Mouse (Mus musculus): Measurements from ENCODE around the gene Aspa.
"Not testable (repeated sequence)": the region's sequence is repeated elsewhere in the genome, so short reads cannot be mapped to it uniquely, and the experiment has no call there.

Gene Aspa
- long read RNA-seq, experiment 1, partial matches to known transcripts, result 0 of 1 reads
- long read RNA-seq, experiment 1, other reads (novel, unspliced or antisense), result 1 of 1 reads
- long read RNA-seq, experiment 2, result 0 reads

DNA sequence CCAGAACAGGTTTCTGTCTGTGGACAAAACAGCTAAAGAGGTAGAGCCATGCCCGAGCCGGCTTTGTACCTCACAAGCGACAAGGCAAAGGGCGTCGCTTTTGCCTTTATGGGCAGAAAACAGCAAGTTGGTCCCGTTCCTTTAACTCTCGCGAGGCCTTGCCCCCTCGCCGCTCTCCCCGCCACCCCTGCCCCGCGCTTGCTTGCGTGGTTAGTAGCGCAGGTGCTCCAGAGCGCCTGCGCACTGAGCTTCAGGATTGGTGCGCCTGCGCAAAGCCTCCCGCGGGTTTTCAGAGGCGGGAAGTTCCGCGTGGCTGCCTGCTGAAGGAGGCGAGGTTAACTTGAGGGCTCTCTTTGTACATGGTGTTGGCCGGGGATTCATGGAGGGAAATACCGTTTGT, at the start of gene Aspa, which contains the start of the genes Gm49340 and Spata22:
Gene Aspa (minus strand): TSS at position 155 of the 400 bp plus-strand sequence.
Gene Gm49340 (plus strand): TSS at position 300 of the 400 bp plus-strand sequence.
Gene Spata22 (plus strand): TSS at position 300 of the 400 bp plus-strand sequence.
- intact Hi-C loops (cut with DNase I), result no loop called here

DNA sequence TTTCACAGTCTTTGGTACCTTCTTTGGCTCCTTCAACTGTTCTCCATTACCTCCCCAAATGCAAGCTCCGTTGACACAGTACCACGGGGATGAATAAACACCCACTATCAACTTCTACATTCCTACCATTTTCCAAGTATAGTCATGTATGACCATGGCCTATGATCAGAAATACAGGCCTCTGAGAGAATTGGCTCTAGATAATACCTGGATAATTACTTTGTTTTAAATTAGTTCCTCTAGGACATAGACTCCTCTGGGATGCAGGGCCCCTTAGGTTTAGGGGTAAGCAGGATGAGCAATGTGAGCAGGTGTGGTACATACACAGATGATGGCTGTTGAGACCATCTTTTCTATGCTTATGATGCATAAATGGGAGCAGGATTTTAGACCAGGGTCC, 41.5 kb upstream of the Aspa start, which contains the start of gene Olfr376:
Gene Olfr376 (plus strand): TSS at position 301 of the 400 bp plus-strand sequence.
- intact Hi-C loops (cut with DNase I), result no loop called here

DNA sequence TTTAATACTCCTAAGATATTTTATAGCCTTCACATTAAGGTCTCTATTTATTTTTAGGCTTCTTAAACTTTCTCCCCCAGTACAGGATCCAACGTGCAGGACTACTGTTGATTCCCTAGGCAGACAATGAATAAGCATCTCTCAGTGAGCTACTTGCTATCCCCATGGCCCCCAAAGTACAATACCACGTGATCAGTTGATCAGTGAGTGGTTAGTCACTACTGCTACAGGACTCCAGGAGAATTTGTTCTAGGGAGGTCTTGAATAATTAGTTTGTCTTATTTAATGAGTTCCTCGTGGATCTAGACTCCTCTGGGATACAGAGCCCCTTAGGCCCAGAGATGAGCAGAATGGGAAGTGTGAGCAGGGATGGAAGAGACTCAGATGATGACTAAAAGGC, 21.1 kb upstream of the Aspa start, which contains the start of gene Olfr20:
Gene Olfr20 (plus strand): TSS at position 301 of the 400 bp plus-strand sequence.
- intact Hi-C loops (cut with DNase I), result no loop called here

DNA sequence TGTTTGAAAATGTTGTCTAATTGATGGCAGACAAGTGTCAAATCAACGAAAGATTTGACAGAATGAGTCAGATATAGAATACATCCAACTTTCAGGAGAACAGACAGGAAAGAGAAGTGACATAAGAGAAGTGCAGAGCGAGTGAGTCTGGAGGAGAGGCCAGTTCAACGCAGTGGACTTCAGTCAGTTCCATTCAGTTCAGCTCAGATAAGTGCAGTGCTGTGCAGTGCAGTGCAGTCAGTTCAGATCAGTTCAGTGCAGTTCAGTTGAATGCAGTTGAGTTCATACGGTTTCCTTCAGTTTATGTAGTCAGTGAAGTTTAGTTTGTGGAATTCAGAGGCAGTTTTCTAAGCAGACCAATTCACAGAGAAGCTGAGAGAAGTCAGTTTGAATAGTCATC, 7.5 kb upstream of the Aspa start:
- intact Hi-C loops (cut with DNase I), result no loop called here

DNA sequence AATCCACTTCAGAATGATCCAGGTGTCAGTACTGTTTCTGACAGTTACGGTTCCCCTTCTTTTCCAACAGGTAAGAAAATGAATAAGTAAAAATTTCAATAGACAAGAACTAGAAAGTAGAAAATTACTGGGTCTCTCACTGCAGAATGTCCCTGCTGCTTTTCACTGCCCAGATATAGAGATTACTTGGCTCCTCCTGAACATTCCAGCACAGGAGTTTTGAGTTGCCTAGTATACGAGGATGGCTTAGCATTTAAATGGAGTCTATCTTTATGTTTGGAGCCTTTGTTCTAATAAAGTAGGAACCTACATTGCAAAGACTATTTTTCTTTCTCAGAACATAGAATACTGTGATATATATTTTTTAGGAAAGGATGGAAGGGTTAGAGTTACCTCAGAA, 4.0 kb upstream of the Aspa start:
- intact Hi-C loops (cut with DNase I), result no loop called here

DNA sequence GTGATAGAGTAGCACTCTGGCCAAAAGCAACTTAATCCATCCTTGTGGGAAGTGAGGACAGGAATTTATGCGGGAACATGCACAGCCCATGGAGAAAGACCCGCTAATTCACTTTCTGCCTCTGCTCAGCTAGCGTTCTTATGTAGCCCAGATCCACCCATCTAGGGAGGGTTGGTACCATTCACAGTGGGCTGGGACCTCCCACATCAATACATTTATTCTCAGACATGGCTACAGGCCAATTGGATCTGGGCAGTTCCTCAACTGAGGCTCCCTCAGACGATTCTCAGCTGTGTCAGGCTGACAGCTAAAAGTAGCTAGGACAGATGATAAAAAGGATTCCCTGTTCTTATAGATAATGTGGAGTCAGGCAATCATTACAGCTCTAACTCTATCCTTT, 2.0 kb downstream of the Aspa start:
- intact Hi-C loops (cut with DNase I), result no loop called here

DNA sequence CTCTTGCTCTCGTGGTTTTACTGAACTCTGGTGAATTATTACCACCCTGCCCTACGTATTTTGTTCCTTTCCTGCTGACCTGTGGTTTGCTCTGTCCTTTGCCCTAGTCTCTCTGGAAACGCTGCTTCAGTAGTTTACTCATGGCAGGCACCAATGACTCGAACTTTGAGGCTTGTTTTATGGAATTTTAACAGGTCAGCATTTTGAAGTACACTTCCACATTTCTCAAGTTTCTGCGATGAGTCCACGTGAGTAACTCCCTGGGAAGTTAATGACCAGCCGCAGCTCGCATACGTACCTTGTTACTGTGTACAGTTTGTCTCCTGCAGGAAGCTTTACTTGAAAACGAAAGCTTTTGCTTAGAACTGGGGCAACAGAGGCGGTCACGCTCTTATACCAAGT, 2.9 kb downstream of the Aspa start:
- intact Hi-C loops (cut with DNase I), result no loop called here

DNA sequence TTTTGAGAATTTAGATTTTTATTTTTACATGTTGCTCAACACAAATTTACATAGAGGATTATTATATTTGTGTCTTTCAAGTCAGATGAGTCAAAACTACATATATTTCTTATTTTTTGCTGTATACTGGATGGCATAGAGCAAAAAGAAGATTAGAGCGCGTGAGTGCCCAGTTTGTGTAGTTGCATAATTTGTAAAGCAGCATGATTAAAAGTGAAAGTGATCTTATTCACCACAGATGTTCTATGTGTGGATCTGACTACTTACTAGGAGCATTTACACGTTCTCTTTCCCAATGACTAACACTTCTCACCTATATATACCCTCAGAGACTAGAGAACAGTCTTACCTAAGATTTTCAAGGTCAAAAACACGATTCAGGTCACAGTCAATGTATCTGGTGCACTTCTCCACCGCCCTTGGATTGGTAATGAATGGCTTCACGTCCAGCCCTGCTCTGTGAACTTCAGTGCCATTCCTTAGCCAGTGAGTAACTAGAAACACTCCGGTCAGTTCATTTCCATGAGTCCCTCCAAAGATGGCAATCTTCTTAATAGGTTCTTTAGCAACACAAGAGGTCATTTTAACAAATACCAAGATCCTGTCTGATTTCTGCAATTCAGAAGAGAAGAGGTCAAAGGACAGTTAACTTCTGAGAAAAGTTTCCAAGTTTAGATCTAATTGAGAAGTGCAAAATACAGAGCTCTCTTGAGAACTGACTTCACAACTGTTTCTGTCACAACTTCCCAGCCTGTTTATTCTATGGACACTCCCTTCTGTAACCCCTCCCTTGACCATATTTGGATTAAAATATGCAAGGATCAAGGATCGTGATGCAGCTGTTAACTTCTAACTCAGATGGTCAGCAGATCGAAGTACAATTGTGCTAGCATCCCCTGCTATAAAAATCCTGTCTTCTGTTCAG, 5.2 kb downstream of the Aspa start:
- intact Hi-C loops (cut with DNase I), result no loop called here

DNA sequence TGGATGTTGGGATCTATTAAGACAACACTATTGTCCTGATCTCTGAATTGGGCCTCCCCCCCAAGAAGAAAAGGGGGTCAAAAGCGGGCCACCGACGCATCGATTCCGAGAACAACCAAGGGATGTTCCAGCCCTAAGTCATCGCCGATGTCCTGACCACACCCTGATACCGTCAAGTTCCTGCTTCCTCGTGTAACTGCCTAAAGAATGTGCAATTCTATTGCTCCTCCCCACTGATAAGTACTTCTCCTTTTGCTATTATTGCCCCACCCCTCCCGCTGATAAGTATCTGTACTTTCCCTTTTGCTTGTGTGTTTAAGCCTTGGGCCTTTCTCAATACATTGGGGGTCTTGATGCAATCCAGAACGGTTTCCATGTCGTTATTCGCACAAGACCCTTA, 8.3 kb downstream of the Aspa start:
- intact Hi-C loops (cut with DNase I), result not testable (repeated sequence)

DNA sequence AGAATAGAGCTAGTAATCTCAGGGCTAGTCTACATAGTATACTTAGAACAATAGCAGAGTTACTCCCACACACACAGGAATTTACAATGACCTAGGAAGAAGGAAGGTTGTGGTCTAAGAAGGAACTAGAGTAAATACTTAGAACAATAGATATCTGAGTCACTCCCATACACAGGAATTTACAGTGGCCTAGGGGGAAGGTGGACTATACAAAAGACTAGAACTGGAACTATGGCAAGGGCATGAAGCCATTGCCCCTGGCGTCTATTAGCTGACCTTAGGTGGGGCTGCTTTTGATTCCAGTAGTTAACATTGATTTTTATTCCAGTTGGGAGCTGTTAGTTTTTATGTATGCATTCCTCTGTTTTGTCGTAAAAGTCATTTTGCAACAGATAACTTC, 10.8 kb downstream of the Aspa start:
- intact Hi-C loops (cut with DNase I), result not testable (repeated sequence)

DNA sequence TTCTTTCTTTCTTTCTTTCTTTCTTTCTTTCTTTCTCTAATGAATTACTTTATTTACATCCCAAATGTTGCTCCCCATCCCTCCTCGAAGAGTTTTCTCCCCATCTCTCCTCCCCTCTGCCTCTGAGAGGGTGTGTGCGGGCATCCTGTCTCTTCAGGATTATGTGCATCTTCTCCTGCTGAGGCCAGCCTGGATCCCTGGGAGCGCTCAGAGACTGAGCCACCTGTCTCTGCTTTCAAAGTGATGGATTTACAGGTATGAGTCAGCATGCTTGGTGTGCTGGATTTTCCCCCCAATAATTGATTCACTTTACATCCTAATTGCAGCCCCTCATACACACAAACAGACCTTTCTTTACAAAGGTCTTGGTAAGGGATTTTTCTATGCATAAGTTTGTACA, 13.4 kb downstream of the Aspa start:
- intact Hi-C loops (cut with DNase I), result no loop called here

DNA sequence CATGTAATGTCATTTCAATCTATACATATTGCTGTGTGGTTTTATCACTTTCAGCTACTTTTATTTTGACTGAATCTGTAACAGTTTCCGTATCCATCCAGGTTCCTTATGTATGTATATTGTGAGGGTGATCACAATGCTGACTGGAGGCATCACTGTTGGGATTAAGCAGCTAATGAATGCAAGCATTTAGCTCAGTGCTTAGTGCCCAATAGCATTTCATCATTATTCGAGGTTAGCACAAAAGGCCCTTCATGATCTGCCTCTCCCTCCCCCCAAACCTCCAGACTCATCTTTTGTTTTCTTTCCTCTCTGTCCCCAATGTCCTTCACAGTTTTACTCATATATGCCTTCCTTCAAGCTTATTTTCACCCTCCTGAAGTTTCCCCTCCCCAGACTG, 26.3 kb downstream of the Aspa start:
- intact Hi-C loops (cut with DNase I), result no loop called here

DNA sequence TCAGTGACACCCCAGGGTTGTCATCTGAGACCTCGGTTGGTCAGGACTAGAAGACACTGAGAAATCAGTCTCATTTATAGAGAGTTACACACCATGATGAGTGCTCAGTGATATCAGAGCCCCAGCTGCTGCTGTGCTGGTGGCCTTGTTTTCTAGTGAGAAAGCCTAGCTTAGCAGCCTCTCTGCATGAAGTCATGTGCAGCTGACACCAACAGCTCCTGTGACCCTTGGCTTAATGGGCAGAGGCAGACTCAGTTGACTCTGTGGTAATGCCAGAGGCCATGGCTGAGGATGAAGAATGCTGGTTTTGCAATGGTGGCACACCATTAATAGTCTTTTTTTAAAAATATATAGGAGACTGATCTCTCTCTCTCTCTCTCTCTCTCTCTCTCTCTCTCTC, 39.8 kb downstream of the Aspa start:
- intact Hi-C loops (cut with DNase I), result no loop called here

DNA sequence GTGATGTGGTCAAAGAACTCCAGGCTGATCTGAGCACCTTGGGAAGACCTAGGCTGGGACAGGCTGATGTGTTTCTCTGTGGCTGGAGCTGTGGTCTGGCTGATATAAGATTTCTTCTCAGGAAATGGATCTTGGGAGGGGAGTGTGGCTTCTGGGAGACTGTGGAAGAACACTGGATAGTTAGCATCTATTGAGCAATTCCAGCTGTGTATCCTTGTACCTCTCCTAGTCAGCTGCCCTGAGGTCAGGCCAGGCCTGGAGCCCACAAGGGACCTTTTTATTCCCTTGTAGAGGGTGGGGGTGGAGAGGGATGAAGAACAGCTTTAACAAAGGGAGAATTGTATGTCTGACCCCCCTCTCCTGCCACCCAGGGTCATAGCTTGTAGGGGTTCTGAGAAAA, 45.0 kb downstream of the Aspa start:
- intact Hi-C loops (cut with DNase I), result loop anchor here (5.0 kb wide), 1 partner anchor 142 kb away; no protein-coding TSS in a partner anchor

DNA sequence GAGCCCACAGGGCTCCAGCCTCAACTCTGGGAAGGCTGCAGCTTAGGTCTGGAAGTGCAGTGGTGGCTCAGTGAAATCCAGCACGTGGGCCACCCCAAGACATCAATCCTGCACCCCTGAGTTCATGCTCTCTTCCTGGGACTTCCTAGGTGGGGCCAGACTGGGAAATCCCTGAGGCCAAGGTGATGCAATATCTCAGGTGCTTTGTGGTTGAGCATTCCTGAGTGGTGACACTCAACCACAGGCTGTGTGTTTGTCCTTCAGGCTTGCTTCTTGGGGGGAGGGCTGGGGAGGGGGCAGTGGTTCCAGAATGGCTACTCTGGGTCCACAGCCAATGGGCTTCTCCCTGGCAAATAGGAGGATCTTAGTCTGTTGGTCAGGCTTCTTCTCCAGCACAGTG, 45.5 kb downstream of the Aspa start:
- intact Hi-C loops (cut with DNase I), result loop anchor here (5.0 kb wide), 1 partner anchor 142 kb away; no protein-coding TSS in a partner anchor

DNA sequence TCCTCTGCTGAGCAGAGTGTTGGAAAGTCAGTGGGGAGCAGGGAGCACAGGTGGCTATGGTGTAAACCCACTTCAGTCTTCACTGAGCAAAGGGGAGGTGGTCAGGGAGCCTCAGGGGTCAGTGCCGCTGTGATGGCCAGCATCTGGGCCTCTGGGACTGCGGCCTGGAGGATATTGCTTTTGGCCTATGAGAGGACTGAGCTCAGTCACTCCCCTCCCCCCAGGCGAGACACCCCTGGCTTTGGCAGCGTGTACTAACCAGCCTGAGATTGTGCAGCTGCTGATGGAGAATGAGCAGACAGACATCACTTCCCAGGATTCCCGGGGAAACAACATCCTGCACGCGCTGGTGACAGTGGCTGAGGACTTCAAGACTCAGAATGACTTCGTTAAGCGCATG, 46.0 kb downstream of the Aspa start:
- intact Hi-C loops (cut with DNase I), result loop anchor here (5.0 kb wide), 1 partner anchor 141 kb away; no protein-coding TSS in a partner anchor

DNA sequence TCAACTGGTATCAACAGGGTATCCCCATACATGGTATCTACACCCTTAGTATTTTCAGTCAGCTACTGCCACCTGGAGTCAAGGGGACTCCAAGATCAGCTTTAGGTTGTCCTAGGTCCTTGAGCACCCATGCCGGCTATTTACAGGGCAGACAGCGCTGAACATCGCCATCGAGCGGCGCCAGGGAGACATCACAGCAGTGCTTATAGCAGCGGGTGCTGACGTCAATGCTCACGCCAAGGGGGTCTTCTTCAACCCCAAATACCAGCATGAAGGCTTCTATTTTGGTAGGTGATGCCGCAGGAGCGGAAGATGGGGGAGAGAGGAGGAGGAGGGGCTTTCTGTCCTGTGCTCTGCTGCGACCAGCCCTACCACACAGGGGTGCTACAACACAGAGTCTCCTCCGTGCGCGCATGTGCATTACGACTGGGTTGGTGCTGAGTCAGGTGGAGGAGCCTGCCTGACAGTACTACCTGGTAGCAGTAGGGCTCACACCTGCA, 47.8 kb downstream of the Aspa start:
- intact Hi-C loops (cut with DNase I), result loop anchor here (5.0 kb wide), 1 partner anchor 139 kb away; no protein-coding TSS in a partner anchor

DNA sequence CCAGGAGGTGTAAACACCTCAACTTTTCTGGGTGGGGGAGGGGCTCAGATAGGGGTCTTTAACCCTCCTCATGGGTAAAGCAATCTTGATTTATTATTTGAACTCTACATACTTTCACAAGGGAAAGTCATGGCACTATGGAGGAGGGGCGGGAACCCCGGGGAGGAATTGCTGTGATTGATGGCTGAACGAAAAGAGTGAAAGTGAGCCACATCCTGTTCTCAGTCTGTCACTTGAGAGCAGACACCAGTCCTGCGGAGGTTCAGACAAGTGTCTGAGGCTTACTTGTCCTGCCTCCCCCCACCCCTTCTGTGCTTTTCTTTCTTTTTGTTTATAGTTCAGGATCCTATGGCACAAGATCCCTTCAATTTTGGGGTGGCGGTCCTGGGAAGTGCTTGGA, 48.7 kb downstream of the Aspa start:
- intact Hi-C loops (cut with DNase I), result loop anchor here (5.0 kb wide), 1 partner anchor 138 kb away; no protein-coding TSS in a partner anchor

DNA sequence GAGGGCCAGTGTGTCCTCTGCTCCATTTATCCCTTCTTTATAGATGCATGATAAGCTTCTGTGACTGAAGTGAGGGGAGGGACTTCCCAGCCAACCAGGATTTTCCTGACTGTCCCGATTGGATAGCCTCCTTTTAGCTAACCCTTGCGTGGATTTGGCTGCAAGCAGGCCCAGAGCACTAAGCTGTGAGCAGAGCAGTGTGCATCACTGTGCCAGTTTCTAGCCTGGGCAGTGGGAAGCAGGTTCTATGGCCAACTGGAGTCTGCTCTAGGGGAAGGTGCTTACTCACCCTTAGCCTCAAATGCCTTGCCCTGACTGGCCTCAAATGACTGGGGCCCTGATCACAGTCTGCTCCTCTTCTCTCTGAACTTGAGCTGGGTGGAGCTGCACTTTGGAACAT, 54.6 kb downstream of the Aspa start:
- intact Hi-C loops (cut with DNase I), result no loop called here

DNA sequence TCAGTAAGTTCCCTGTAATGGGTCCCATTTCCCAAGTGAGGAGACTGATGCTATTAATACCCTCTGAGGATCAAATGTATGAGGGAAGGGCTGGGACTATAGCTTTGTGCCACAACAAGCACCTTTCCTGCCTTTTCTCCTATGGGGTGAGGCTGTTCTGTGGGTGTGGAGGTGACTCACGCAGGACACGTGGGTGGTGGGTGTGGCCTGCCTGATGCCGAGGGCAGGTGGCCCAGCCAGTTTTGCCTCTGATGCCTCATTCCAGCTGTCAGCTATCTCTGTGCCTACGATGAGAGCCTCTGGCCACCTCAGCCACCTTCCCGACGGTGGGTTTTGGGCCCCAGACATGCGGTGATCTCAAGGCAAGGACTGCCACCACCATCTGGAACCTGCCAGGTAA, 62.1 kb downstream of the Aspa start, which contains the start of gene Trpv3:
Gene Trpv3 (plus strand): TSS at position 122 of the 400 bp plus-strand sequence.
- intact Hi-C loops (cut with DNase I), result no loop called here

DNA sequence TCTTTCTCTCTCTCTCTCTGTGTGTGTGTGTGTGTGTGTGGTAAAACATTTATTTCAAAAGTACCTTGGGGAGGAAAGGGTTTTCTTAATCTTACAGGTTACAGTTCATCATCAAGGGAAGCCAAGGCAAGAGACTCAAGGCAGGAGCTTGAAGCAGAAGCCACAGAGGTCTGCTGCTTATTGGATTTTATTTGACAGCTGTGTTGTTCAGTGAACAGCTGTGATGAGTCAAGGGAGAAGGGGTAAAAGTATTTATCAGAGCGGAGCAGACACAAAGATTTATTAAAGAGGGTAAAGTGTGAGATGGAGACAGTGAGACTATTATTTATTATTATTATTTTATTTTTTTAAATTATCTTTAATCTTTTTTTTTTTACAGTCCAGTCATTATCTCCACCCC, 68.0 kb downstream of the Aspa start:
- intact Hi-C loops (cut with DNase I), result no loop called here

DNA sequence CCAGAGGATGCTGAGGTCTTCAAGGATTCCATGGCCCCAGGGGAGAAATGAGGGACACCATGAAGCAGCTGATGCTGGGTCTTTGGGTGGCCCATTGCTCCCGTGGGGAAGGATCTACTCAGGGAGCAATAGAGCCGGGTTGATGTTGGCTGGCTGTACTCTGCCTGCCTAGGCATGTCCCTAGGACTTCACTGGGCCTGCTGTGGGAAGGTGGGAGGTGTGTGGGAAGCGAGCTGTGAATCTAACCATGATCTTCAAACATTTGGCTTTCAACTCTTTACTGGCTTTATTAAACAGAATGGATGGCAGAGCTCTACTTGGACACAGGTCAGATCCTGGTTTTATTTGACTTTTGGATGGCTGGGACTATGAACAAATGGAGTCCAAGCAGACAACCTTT, 68.9 kb downstream of the Aspa start:
- intact Hi-C loops (cut with DNase I), result no loop called here

All from adrenal gland (tissue).